Mouse (Mus musculus) heart, postnatal 0 days (tissue): ENCODE data around the gene Ap2a1. TPM values are rescaled to one million over a fixed set of nuclear protein-coding genes. Genes with fewer than 3 reads are reported as not detected.

Experiments used
- ATAC-seq: fragments of 200-750 bp; cut with Nextera tagmentation; 2 replicates; pipeline ENCODE4 v1.8.0; 2017; ENCODE audit warnings: low read depth, moderate number of reproducible peaks, moderate library complexity; ENCODE audit not compliant: insufficient read depth
- DNase-seq: peaks from one replicate; pipeline ENCODE4 v3.0.0-alpha.2; 2016; ENCODE audit warnings: low spot score
- H3K27ac ChIP-seq: fragments of 300-500 bp; sonication (generic); 2 replicates; pipeline ENCODE4 v1.5.1; 2014; ENCODE audit warnings: low read depth, mild to moderate bottlenecking
- H3K27me3 ChIP-seq: fragments of 300-500 bp; sonication (generic); 2 replicates; pipeline ENCODE4 v1.6.1; 2014; ENCODE audit warnings: low read length, mixed read lengths; ENCODE audit not compliant: control insufficient read depth, insufficient read depth
- H3K36me3 ChIP-seq: fragments of 300-500 bp; sonication (generic); replicated peaks from 2 replicates; pipeline ENCODE4 v1.6.1; 2014; ENCODE audit warnings: low read length, mixed read lengths; ENCODE audit not compliant: control insufficient read depth, insufficient read depth
- H3K4me1 ChIP-seq: fragments of 300-500 bp; sonication (generic); 2 replicates; pipeline ENCODE4 v1.6.1; 2014; ENCODE audit warnings: antibody characterized with exemption; ENCODE audit not compliant: control insufficient read depth, insufficient read depth
- H3K4me2 ChIP-seq: fragments of 300-500 bp; sonication (generic); 2 replicates; pipeline ENCODE4 v1.6.1; 2014; ENCODE audit warnings: low read depth, mild to moderate bottlenecking, low read length, moderate library complexity
- H3K4me3 ChIP-seq: fragments of 300-500 bp; sonication (generic); 2 replicates; pipeline ENCODE4 v1.5.1; 2014; ENCODE audit warnings: low read depth, low read length
- H3K9ac ChIP-seq: fragments of 300-500 bp; sonication (generic); replicated peaks from 2 replicates; pipeline ENCODE4 v1.6.1; 2014; ENCODE audit warnings: low read depth, low read length, mixed read lengths
- H3K9me3 ChIP-seq: fragments of 300-500 bp; sonication (generic); replicated peaks from 2 replicates; pipeline ENCODE4 v1.6.1; 2016; ENCODE audit warnings: low read length; ENCODE audit not compliant: control insufficient read depth
- CTCF ChIP-seq: IDR thresholded peaks from 2 replicates; pipeline ENCODE4 v1.5.1; 2016; ENCODE audit warnings: antibody characterized with exemption, control low read depth, low read depth
- EP300 ChIP-seq: IDR thresholded peaks from 2 replicates; pipeline ENCODE4 v1.6.1; 2016; ENCODE audit warnings: antibody characterized with exemption, low read depth
- WGBS: fragments of 180-500 bp; shearing (Covaris S2); extraction: QIAGEN DNeasy Blood & Tissue Kit; methylation state at CpG from one replicate; pipeline ENCODE4 v1.1.7; 2014; 5-methylcytosine and 5-hydroxymethylcytosine counted together
- polyA plus RNA-seq: library from polyadenylated mRNA; unstranded; fragments of >200 nt; fragmentation: Nextera tagmentation; extraction: Ambion mirVana; gene quantifications from 2 replicates; pipeline ENCODE4 v1.2.1, GENCODE M21; 2015
- total RNA-seq: library from RNA; depleted of rRNA; stranded (reverse); fragments of >200 nt; gene quantifications from 2 replicates; pipeline ENCODE4 v1.2.3, GENCODE M21; 2014; ENCODE audit warnings: low replicate concordance

The Ap2a1 gene
- total and polyA plus RNA-seq, 2 experiments from 2014 or later, result 37.1 to 63.1 TPM

DNA sequence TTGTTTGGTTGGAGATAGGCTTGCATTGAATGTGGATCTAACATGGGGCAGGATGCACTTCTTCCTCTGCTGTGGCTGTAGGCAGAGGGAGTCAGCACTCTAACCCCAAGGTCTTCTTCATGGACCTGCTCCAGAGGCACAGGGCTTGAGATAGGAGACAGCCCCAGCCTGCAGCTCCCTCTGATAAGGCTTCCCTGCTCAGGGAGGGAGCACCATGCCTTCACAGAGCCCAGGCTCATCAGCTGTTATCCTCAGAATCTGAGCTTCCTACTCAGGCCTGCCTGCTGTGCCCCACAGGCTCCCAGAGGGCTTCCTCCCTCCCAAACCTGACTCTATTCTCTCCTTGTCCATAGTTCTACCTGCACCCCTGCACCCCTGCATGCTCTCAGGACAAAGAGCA, 6.8 kb downstream of the Ap2a1 start:
- H3K9me3 ChIP-seq, result no peaks in the 10 kb centered on the region
- no peak overlapping the region for H3K9ac ChIP-seq
- H3K27ac ChIP-seq, result no peak overlapping the region
- no peak for ATAC-seq
- no peak overlapping the region for H3K4me3 ChIP-seq
- DNase-seq, result no peak
- H3K4me1 ChIP-seq, result 0 out of 2 replicates have a peak, but pooled peaks cover under 1% of the 10 kb centered on the region
- no peak for TF ChIP-seq EP300
- no peak for TF ChIP-seq CTCF
- H3K36me3 ChIP-seq, result peaks cover 33% of the 10 kb centered on the region
- H3K4me2 ChIP-seq, result no peak overlapping the region
- no peaks in the 10 kb centered on the region for H3K27me3 ChIP-seq

DNA sequence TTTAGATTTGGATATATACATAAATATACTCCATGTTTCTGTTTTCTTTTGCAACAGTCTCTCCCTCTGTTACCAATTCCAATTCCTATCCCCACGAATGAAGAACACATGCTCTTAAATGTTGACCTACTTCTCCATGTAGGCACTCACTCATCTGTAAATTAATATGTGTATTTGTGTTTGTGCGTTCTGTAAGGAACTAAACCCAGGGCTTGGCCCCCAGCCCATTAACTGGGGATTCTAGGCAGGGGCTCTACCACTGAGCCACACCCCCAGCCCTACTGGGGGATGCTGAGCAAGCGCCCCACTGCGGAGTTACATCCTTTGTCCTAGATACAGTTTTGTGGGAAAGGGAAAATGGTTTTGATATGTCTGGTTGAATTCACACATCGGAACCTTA, 10.2 kb downstream of the Ap2a1 start:
- TF ChIP-seq EP300, result no peak
- no peak for TF ChIP-seq CTCF
- H3K9me3 ChIP-seq, result no peaks in the 10 kb centered on the region
- no peak overlapping the region for H3K27ac ChIP-seq
- H3K27me3 ChIP-seq, result no peaks in the 10 kb centered on the region
- H3K9ac ChIP-seq, result no peak overlapping the region
- no peak overlapping the region for H3K4me2 ChIP-seq
- WGBS, result 91% methylated on average over 5 of the region's 5 CpGs
- H3K4me3 ChIP-seq, result no peak overlapping the region
- H3K4me1 ChIP-seq, result no peaks in the 10 kb centered on the region
- no peak for DNase-seq
- no peak for ATAC-seq
- peaks cover 36% of the 10 kb centered on the region for H3K36me3 ChIP-seq

DNA sequence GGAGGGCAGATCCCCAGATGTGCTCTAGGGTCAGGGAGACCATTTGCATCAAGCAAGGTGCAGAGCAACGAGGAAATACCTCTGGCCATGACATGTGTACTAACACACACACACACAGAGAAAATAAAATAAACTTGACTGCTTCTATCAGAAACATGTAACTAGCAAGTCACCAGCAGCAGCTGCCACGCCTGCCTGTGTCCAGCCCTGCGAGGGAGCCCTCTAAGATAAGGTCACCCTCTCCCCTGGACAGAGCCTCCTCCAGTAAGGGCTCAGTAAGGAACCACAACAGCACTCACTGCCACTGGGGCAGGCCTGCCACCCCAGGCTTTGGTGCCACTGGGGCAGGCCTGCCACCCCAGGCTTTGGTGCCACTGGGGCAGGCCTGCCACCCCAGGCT, 11.1 kb downstream of the Ap2a1 start:
- DNase-seq (no peak), ATAC-seq (no peak; the same call in 1 of the 2 replicates)
- Histone ChIP-seq H3K27me3 (no peaks in the 10 kb centered on the region), H3K9me3 (no peaks in the 10 kb centered on the region), H3K4me1 (no peaks in the 10 kb centered on the region), H3K4me2 (no peak overlapping the region), H3K36me3 (peaks cover 37% of the 10 kb centered on the region), H3K9ac (no peak overlapping the region; the same call in 1 of the 2 replicates), H3K27ac (no peak overlapping the region), H3K4me3 (no peak overlapping the region)
- WGBS, result 55% methylated on average over 3 of the region's 3 CpGs
- TF ChIP-seq EP300 (no peak), CTCF (no peak)

DNA sequence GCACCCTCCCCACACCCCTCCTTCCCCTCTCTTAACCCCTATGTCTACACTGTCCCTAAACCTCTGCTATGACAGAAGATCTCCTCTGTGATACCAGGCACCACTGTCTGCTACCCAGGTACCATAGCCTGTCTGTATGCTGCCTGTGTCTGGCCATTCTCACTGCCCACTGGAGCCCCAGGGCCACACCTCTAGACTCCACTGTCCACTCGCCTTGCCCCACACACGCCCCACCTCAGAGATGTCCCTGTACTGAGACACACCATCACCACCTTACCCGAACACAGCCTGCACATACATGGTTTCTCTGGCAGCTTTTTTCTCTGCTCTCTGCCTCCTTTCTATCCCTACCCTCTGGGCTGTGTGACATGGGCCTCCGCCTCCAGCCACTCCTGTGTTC, 12.4 kb downstream of the Ap2a1 start:
- DNase-seq (no peak), ATAC-seq (no peak)
- no peak overlapping the region for H3K27ac ChIP-seq
- H3K27me3 ChIP-seq, result no peaks in the 10 kb centered on the region
- H3K36me3 ChIP-seq, result peaks cover 39% of the 10 kb centered on the region
- no peaks in the 10 kb centered on the region for H3K9me3 ChIP-seq
- no peaks in the 10 kb centered on the region for H3K4me1 ChIP-seq
- 86% methylated on average over 4 of the region's 4 CpGs for WGBS
- TF ChIP-seq CTCF, result no peak
- TF ChIP-seq EP300, result no peak
- no peak overlapping the region for H3K4me3 ChIP-seq
- no peak overlapping the region for H3K4me2 ChIP-seq
- no peak overlapping the region for H3K9ac ChIP-seq

DNA sequence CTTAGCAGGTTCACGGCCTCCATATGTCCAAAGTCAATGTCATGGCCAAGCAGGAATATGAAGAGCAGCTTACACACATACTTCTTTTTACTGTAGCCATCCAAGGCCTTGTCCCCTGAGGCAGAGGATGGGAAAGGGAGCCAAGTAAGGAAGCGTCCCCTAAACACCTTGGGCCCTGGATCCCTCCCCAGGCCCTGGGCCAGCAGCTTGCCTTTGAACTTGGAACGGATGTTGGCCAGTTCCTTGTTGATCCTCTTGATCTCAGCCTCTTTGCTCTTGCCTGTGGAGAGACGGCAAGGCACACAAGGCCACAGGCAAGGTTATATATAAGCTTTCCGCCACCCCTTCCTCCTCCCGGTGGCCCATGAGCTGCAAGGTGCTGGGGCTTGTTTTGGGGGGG, 13.1 kb downstream of the Ap2a1 start:
- Histone ChIP-seq H3K9ac (no peak overlapping the region), H3K27me3 (no peaks in the 10 kb centered on the region), H3K4me2 (no peak overlapping the region), H3K4me3 (no peak overlapping the region), H3K27ac (no peak overlapping the region), H3K9me3 (no peaks in the 10 kb centered on the region), H3K36me3 (peaks cover 41% of the 10 kb centered on the region), H3K4me1 (no peaks in the 10 kb centered on the region)
- ATAC-seq (no peak), DNase-seq (no peak)
- TF ChIP-seq EP300 (no peak), CTCF (no peak)
- WGBS, result 73% methylated on average over 6 of the region's 6 CpGs

DNA sequence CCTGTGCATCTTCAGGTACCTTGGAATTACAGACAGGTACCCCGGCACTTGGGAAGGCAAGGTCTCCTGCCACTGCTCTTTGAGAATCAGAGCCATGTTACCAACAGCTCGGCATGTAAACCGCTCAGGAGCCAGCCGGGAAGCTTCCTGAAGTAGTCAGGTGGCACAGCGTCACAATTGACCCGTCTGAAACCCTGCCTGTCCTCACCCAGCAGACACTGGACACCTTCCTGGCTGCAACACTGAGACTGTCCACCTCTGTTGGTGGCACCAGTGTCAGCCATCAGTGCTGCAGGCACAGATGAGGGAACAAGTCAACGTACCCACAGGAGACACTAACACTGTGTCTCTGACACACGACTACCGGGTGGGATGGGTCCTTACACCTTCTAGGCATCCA, 14.0 kb downstream of the Ap2a1 start:
- Histone ChIP-seq H3K4me2 (no peak overlapping the region), H3K36me3 (peaks cover 48% of the 10 kb centered on the region), H3K27ac (no peak overlapping the region), H3K27me3 (no peaks in the 10 kb centered on the region), H3K4me3 (no peak overlapping the region), H3K9me3 (no peaks in the 10 kb centered on the region), H3K4me1 (no peaks in the 10 kb centered on the region), H3K9ac (no peak overlapping the region)
- DNase-seq (no peak), ATAC-seq (no peak)
- TF ChIP-seq EP300 (no peak), CTCF (no peak)
- 88% methylated on average over 9 of the region's 9 CpGs for WGBS
